Mouse (Mus musculus): Measurements from ENCODE around the gene Icos. TPM values are rescaled to one million over a fixed set of nuclear protein-coding genes. Genes with fewer than 3 reads are reported as not detected.
A peak's percentile ranks its signal among the peaks of the same experiment; 100 is the strongest.

Gene Icos
- total RNA-seq (2021), result under 1 TPM; 0.14 to 0.22 TPM

DNA sequence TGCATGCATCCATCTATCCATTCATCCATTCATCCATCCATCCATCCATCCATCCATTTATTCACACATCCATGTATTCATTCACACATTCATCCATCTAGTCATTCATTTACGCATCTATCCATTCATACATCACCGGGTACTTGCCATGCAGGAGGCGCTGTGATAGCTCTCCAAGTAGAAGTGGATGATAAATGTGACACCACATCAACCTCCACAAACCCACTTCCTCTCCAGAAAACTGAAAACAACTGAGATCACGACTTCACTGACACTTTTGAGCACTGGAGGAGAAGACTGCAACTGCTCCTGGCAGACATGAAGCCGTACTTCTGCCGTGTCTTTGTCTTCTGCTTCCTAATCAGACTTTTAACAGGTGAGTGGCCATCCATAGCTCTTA lies at the start of gene Icos:
TSS of gene Icos (plus strand) at position 287 of the 400 bp plus-strand sequence.
- no peak for DNase-seq
- intact Hi-C loops (cut with DNase I), result no loop called here

DNA sequence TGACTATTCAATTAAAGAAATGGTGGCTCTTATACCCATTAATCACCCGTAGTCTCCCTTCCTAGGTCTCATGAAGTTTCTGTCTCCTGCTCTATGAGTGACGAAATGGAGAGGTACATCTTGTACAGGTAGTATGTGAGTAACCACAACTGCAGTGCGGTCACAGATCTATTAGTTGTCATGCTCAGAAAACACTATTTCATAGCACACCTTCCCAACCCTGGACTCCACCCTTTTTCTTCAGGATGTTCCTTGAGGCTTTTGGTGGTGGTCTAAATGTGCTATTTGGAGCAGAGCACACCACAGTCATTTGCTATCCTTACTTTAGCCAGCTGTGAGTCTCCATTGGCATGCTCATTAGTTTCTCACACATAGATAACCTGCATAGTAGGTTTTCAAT lies 48.7 kb upstream of the Icos start:
- DNase-seq, result no peak
- intact Hi-C loops (cut with DNase I), result no loop called here

DNA sequence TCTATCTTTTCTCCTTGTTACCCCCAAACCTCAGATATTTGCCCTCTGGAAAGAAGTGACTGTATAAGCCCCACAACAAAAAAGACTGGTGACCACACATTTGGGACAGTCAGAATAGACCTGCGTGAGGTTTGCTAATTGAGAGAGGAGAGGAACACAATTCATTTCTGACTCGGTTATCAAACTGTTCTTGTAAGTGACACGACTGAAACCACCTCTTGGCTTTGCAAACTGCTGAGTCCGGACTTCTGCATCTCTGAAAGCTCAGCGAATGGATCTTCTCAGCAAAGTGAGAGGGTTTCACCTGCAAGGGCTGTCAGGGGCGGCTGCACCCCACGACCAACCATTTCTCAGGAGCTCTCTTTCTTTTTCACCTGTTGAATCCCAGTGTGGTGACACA lies 47.3 kb upstream of the Icos start:
- intact Hi-C loops (cut with DNase I), result no loop called here

DNA sequence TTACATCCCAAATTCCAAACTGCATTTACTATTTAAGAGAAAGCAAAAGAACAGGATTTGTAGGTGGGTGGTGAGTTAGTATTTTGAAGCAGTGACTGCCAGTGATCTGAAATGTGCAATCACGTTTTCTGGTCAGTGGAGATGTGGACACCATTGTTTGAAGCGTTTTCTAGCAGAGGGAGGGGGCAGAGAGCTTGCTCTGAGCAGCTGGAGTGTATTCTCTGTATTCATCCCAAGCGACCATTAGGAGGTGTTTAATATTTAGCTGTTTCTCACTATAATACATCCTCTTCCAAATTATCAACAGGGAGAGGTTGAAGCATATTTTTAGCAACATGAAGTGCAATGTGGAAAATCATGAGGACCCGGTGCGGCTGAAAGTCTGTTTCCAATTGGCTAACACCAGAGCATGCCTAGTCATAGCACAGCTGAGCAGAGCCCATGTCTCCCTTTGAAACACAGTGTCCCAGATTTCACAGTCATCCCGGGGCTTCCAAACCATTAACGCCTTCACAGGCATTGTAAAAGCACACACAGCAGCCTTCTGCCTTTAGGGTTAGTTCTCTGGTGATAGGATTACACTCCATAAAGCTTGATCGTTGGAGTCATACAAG lies 41.7 kb upstream of the Icos start:
- peak in 1 of 2 experiments; percentile 23 for DNase-seq
- intact Hi-C loops (cut with DNase I), result no loop called here

More for the DNA sequence above, 47.3 kb upstream of the Icos start:
- no peak for DNase-seq

DNA sequence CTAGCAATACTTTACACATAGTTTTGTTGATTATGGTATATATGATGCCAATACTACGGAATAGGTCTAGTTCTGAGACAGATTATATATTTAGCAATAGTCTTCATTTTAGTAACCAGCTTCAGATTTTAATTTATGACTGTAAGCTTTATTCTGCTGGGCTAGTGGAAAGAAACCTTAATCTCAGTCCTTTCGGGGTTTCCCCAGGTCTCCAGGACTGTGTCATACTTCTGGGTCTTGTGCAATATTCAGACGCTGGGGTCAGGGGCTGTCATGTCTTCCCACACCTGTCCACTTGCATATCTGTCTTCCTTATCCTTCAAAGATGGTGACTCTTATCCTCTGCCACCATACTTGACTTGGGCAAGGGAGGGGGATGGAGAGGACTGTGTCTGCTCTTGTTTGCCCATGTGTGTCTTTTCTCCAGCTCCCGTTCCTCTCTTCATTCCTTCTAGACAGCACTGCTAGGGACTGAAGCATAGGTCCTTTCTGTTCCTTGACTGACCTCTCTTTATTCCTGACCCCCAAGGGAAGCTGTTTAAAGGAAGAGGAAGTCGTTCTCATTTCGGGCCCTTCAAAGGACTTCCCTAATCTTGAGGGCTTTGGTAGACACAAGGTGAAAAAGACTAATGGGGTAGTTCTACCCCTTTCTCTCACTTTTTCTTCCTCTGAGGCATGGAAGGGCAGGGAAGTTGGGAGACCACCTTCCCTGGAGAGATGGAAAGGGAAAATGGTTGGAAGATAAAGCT lies 40.6 kb upstream of the Icos start:
- no peak for DNase-seq
- intact Hi-C loops (cut with DNase I), result no loop called here

DNA sequence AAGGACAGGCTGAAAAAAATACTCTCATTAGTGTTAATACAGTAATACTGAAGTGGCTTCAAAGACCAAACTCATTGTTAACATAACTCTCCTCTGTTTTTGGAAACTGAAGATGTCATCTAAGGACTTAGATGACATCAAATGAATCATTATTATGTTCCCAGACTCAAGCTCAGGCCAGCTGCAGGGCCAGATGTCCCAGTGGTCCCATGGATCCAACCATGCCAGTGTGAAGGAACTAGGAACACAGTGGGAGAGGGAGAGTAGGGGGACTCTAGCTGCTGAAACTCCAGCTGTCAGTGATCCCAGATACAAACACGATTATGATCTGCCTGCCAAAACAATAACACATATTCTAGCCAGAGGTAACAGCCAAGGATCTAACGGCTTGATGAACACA lies 39.5 kb upstream of the Icos start:
- DNase-seq, result no peak
- intact Hi-C loops (cut with DNase I), result no loop called here

DNA sequence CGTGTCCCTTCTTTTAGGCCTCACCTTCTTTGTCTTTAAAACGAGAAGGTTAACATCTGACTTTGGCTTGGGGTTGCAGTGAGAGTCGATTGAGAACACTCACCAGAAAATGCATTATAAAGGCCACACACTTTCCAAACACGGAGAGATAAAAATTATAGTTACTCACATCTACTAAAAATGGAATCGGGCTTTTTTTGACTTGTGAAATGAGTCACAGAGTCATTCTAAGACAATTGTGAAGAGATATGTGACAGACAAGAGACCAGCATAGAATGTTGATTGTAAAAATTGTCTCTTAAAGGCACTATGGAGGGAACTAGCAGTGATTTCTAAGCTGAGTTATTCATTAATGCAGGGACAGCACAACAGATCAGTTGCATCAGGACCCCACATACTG lies 38.8 kb upstream of the Icos start:
- DNase-seq, result no peak
- intact Hi-C loops (cut with DNase I), result no loop called here

DNA sequence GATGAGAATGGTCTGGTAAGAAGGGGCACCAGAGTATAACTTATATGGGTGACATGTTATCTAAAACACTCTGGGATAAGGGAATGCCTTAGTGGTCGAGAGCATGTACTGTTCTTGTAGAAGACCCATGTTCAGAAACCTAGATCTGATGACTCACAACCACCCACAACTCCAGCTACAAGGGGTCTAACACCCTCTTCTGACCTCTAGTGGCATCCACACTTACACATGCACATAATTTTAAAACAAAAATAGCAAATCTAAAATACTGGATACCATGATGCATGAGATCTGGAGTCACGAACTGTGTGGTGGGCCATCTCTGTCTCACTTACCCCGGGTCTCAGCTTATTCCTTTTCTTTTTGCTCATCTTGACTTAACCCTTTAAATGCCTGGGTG lies 37.7 kb upstream of the Icos start:
- intact Hi-C loops (cut with DNase I), result no loop called here

DNA sequence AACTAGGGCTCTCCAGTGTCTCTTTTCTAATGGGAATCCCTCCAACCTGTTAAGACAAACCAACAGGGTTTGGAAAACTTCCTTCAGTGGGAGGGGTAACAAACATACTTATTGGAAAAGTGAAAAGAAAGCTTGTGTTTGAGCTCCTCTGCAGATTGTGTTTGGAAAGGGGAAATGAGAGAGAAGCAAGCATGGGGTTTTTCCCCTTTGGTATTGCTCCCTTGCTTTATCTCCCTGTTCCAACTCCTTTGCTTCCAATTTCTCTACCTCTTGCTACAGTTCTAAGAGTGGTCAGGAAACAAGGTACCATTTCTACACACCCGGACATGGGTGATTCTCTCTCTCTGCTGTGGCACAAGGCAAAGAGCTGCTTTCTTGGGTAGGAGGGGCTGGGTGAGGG lies 37.1 kb upstream of the Icos start:
- intact Hi-C loops (cut with DNase I), result no loop called here
- DNase-seq, result no peak

More for the DNA sequence above, 37.7 kb upstream of the Icos start:
- no peak for DNase-seq

DNA sequence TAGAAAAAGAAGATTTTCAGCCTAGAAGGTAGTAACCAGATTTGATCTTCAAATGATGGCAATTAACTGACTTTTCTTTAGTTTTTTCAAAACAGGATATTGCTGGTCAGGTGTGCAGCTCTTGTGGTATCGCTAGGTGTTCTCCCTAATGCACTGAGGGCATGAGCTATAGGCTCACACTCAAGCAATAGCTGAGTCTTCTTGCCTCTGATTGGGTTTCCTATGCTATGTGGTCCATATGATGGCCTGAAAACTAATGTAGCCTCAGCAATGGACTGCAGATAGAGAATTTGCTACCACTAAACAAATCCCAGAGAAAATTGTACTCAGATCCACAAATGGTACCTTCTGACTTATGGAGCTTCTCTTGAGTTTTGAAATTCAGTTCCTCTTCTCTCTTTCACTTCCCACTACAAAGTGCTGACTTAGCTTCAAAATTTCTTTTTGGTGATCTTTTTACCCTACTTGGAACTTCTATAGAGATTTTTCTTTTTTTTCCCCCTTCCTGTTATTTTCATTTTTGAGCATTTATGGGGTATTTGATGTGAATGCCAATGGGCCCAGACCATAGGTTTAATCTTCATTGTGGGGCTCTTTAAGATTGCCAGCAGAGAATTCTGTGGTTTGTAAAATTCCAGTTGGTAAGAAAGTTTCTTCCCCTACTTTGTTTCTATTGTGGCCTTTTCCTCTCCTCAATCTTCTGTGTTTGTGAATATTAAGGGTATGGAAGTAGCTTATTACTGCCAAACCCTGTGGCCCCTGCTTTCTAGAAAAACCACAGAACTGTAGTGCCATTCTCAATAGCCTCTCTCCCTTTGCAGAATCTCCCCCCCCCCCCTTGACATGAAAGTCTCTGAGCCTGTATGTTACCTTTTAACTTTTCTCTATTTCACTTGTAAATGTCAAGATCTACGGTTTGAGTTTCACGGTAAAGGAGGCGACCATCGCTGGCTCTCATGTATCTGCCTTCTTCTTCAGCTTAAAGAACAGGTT lies 36.4 kb upstream of the Icos start:
- DNase-seq, result no peak
- intact Hi-C loops (cut with DNase I), result no loop called here

DNA sequence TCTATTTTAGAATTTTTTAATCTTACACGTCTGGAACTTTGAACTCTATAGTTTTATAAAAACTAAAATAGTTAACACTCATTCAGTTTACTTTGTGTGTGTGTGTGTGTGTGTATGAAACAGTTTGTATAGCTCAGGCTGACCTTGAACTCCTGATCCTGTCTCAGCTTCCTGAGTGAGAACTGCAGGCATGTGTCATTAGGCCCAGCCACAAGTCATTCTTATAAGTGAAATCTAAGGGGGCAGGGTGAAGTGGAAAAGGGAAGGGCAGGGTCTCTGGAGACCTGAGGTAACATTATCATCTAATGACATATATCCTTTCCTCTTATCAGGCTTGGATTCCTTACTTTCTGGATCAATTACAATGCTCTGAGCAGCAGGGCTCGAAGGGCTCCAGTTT lies 34.8 kb upstream of the Icos start:
- DNase-seq, result no peak
- intact Hi-C loops (cut with DNase I), result no loop called here

DNA sequence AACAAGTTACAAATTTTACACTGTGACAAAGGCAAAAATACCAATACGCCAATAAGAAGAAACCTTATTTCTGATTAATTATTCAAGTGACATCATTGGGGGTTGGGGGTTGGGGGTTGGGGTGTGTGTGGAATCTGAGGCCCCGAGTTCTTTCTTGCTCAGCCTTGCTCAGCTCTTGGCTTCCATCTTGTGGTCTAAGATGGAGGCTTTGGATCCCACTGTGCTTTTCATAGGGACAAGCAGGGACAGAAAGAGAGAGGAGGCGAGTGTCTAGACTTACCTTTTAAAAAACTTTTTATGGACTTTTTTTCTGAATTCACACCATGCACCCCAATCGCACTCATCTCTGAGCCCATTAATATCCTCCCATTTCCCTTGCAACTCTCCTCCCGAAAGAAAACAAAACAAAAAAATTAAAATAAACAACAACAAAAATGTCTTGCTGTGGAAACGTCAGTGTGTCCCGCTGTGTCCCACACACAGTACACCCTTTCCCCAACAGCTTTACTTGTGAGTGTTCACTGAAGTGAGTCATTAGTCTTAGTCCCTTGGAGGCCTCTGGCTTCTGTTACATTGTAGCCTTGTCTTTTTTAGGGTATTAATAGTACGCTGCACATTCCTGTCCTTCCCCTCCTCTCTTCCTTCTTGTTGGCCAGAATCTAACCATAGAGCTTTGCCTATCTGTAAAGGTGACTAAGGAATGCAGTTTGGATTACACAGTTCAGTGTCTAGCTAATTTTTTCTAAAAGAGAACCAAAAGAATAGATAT lies 31.9 kb upstream of the Icos start:
- DNase-seq, result no peak
- intact Hi-C loops (cut with DNase I), result no loop called here

DNA sequence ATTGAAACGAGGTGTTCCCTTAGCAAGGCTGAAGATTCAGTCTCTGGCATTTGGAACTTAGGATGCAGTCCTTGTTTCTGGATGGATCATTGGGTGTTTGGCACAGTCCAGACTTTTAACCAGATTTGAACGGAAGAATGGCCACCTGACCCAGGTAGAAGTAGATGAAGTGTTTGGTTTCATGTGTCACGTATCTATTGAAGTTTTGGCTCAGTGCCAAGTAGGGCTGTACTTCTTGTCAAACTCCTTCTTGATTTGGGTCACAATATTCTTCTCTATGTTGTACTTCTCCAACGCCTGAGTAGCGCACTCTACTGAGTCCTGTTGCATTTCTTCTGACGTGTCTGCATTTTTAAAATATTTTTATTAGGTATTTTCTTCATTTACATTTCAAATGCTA lies 29.6 kb upstream of the Icos start:
- intact Hi-C loops (cut with DNase I), result no loop called here
- no peak for DNase-seq

DNA sequence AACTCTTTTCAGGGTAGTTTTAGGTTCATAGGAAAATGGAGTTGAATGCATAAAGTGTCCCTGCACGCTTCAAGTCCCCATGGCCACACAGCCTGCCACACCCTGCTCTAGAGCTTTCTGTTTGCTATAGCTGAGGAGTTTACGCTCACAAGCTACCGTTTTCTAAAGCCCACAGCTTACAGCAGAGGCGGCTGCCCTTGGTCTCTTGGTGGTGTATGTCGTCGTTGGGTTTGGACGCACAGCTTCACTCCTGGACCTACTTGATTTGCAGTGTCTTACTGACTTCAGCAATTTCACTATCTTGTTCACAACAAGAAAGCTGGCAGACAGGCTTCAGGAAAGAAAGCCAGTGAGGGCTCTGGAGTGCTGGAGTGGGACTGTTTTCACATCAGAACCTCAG lies 24.8 kb upstream of the Icos start:
- DNase-seq, result peak; percentile 24 to 53
- intact Hi-C loops (cut with DNase I), result loop anchor here (5.0 to 10.0 kb wide), 2 partner anchors 288 to 331 kb away; no protein-coding TSS in a partner anchor

DNA sequence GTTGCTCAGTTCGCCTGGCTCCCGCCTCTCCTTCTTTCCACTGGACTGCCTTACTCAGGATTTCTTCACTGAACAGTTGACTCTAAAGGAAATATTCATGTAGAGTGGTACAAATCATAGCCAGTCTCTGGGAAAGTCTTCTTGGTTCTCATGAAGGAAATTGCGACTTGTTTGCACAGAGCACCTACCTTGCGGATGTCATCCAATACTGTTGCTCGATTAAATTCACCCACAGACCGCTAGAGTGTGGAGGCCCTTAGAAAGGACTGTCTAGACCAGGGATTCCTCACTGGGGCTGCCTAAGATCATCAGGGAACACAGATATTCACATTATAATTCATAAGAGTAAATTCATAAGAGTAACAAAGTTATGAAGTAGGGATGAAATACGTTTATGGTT lies 24.0 kb upstream of the Icos start:
- intact Hi-C loops (cut with DNase I), result loop anchor here (2.0 to 10.0 kb wide), 3 partner anchors 85 to 331 kb away; no protein-coding TSS in a partner anchor
- DNase-seq, result no peak

DNA sequence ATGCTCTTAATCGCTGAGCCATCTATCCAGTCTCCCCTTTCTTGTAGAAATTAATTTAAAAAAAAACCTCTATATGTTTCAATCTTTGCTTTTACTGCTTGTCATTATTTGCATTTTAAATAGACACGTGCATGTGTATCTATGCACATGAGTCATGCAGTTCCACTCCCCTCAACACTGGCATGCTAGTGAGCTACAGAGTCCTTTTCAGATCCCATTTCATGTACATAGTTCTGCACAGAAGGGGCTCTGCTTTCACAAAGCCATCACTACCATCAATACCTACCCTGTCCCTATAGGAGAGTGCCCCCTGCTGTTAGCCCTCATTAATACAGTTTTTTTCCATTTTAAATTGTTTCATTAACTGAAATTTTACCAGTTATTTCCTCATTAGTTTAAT lies 23.0 kb upstream of the Icos start:
- intact Hi-C loops (cut with DNase I), result loop anchor here (2.0 to 10.0 kb wide), 4 partner anchors 86 to 332 kb away; no protein-coding TSS in a partner anchor
- DNase-seq, result peak; percentile 38 to 40

DNA sequence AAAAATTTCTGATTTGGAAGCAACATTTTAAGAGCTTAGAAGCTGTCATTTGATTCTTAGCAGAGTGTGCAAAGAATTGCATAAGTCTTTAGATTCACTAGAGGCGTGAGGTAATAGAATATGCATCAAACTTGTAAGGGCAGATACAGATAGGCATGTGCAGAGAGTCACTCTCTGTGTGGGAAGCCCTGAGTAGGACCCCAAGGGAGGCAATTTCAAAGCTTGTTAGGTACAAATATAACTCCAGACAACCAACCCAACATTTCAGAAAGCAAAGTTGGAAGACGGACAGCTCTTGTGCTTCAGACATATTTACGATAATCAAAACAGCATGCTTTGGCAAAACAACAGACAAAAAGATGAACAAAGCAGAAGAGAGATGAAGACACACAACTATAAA lies 22.5 kb upstream of the Icos start:
- no peak for DNase-seq
- intact Hi-C loops (cut with DNase I), result loop anchor here (2.0 to 10.0 kb wide), 3 partner anchors 86 to 290 kb away; no protein-coding TSS in a partner anchor

DNA sequence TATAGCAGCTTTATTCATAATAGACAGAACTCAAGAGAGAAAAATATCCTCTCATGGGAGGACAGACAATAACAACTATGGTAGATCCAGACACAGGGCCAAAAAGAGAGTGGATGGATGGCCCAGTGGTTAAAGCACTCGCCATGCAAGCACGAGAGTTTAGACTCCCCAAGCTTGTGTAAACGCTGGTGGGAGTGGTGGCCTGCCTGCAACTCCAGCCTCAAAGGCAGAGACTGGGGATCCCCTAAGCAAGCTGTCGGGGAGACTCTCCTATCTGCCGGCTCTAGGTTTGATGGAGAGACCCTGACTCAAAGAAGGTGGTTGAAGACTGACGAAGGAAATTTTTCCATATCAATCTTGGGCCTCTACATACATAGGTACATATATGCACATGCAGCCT lies 21.5 kb upstream of the Icos start:
- DNase-seq, result no peak
- intact Hi-C loops (cut with DNase I), result loop anchor here (5.0 to 10.0 kb wide), 2 partner anchors 234 to 291 kb away; no protein-coding TSS in a partner anchor

DNA sequence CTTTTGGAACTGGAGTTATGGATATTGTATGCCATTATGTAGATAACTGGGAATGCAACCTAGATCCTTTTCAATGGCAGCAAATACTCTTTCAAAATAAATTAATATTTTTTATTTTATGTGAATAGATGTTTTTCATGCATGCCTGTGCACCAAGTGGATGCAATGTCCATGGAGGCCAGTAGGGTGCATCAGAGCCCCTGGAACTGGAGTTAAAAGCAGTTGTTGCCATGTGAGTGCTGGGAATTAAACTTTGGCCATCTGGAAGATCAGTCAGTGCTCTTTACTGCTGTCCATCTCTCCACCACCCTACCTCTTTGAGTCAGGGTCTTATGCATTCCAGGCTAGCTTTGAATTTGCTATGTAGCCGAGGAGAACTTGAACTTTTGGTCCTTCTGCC lies 19.4 kb upstream of the Icos start:
- no peak for DNase-seq
- intact Hi-C loops (cut with DNase I), result loop anchor here (5.0 to 10.0 kb wide), 2 partner anchors 236 to 293 kb away; no protein-coding TSS in a partner anchor

DNA sequence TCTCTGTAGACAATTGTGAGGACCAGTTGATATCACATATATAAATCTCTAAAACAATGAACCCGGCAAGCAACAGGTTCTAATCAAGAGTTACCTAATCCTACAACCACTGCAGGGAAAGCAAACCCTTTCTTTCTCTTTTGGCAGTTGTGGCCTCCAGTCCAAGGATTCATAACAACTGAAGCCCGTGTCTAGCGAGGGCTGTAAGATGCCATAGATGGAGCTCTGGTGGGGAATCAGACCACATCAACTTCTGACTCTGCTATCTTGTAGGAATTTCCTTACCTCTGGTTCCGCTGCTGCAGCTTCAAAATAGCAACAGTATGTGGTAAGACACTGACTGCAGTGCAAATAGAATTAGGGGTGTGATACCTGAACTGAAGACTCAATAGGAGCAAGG lies 18.5 kb upstream of the Icos start:
- intact Hi-C loops (cut with DNase I), result loop anchor here (5.0 to 10.0 kb wide), 2 partner anchors 237 to 294 kb away; no protein-coding TSS in a partner anchor

More for the DNA sequence above, 18.5 kb upstream of the Icos start:
- no peak for DNase-seq

All from heart, postnatal 36 days (tissue).